Mouse (Mus musculus) stomach, postnatal 0 days (tissue): ENCODE data around the gene Pomt1.

Experiments used
- CTCF ChIP-seq: IDR thresholded peaks from 2 replicates; pipeline ENCODE4 v1.5.1; 2016; ENCODE audit warnings: antibody characterized with exemption, low read depth, mild to moderate bottlenecking, moderate library complexity
- EP300 ChIP-seq: optimal IDR thresholded peaks from 2 replicates; pipeline ENCODE3; 2016; ENCODE audit warnings: antibody characterized with exemption

DNA sequence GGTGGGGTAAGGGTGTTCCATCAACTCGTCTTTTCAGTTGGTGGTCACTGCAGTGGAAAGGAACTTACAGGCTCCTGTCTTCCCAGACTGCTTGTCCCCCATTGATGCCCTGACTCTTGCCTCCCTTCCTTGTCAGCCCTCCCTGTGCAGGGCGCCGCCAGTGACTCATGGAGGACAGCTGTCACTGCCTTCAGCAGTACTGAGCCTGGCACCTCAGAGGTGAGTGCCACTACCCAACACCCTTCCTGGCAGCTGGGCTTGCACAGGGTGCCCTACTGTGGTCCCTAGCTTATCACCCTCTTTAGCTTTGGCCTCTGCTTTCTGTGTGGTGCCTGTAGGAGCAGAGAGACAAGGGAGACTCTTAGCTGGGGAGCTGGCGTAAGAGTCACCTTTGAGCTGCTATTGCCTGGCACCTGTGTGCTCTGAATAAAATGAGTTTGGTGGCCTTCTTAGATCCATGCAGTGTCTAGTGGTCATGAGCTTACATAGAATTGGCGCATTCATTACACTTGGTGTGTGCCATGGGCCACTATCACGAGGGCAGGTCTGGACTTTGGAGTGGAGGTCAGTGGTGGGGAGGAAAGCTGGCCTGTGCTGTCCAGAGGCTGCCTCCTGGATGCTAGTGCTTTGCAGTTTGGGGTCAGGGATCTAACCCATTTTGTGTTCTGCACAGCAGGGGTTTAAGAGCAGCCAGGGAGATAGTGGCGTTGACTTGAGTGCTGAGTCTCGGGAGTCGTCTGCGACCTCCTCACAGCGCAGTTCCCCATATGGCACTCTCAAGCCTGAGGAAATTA, 17.7 kb upstream of the Pomt1 start:
- TF ChIP-seq EP300 (no peak), CTCF (no peak)
